Mouse (Mus musculus) midbrain, postnatal 0 days (tissue): Measurements from ENCODE around the gene Shb. TPM values are rescaled to one million over a fixed set of nuclear protein-coding genes. Genes with fewer than 3 reads are reported as not detected.
A peak's percentile ranks its signal among the peaks of the same experiment; 100 is the strongest.

Source experiments
- ATAC-seq: fragments of 200-750 bp; cut with Nextera tagmentation; 2 replicates; pipeline ENCODE4 v1.8.0; 2017; ENCODE audit warnings: moderate number of reproducible peaks, mild to moderate bottlenecking, moderate TSS enrichment, moderate library complexity; ENCODE audit not compliant: low FRiP score
- DNase-seq: peaks from one replicate; pipeline ENCODE4 v3.0.0-alpha.2; 2015; ENCODE audit warnings: low spot score
- H3K27ac ChIP-seq: fragments of 300-500 bp; sonication (generic); 2 replicates; pipeline ENCODE4 v1.5.1; 2014; ENCODE audit warnings: low read depth, mild to moderate bottlenecking, low read length, mixed read lengths
- H3K27me3 ChIP-seq: fragments of 300-500 bp; sonication (generic); 2 replicates; pipeline ENCODE4 v1.6.1; 2014; ENCODE audit warnings: low read length, control low read depth, mixed read lengths; ENCODE audit not compliant: insufficient read depth
- H3K36me3 ChIP-seq: fragments of 300-500 bp; sonication (generic); 2 replicates; pipeline ENCODE4 v1.6.1; 2014; ENCODE audit warnings: low read length, control low read depth, mixed read lengths; ENCODE audit not compliant: insufficient read depth
- H3K4me1 ChIP-seq: fragments of 300-500 bp; sonication (generic); 2 replicates; pipeline ENCODE4 v1.6.1; 2014; ENCODE audit warnings: mild to moderate bottlenecking, control low read depth, antibody characterized with exemption, low read length, mixed read lengths; ENCODE audit not compliant: insufficient read depth
- H3K4me2 ChIP-seq: fragments of 300-500 bp; sonication (generic); 2 replicates; pipeline ENCODE4 v1.6.1; 2014; ENCODE audit warnings: low read depth, mild to moderate bottlenecking, low read length, mixed read lengths; ENCODE audit not compliant: poor library complexity, severe bottlenecking
- H3K4me3 ChIP-seq: fragments of 300-500 bp; sonication (generic); 2 replicates; pipeline ENCODE4 v1.5.1; 2014; ENCODE audit warnings: low read depth, mild to moderate bottlenecking, low read length, moderate library complexity
- H3K9ac ChIP-seq: fragments of 300-500 bp; sonication (generic); replicated peaks from 2 replicates; pipeline ENCODE4 v1.6.1; 2014; ENCODE audit warnings: mild to moderate bottlenecking, low read length, moderate library complexity, mixed read lengths; ENCODE audit not compliant: poor library complexity, severe bottlenecking
- H3K9me3 ChIP-seq: fragments of 300-500 bp; sonication (generic); 2 replicates; pipeline ENCODE4 v1.6.1; 2016; ENCODE audit warnings: low read length, control low read depth
- CTCF ChIP-seq: IDR thresholded peaks from 2 replicates; pipeline ENCODE4 v1.5.1; 2016; ENCODE audit warnings: antibody characterized with exemption, mild to moderate bottlenecking
- WGBS: fragments of 180-500 bp; shearing (Covaris S2); extraction: QIAGEN DNeasy Blood & Tissue Kit; methylation state at CpG from one replicate; pipeline ENCODE4 v1.1.7; 2014; 5-methylcytosine and 5-hydroxymethylcytosine counted together
- polyA plus RNA-seq: library from polyadenylated mRNA; unstranded; fragments of >200 nt; fragmentation: Nextera tagmentation; extraction: Ambion mirVana; gene quantifications from 2 replicates; pipeline ENCODE4 v1.2.1, GENCODE M21; 2015
- total RNA-seq: library from RNA; depleted of rRNA; stranded (reverse); fragments of >200 nt; gene quantifications from 2 replicates; pipeline ENCODE4 v1.2.3, GENCODE M21; 2014

Gene Shb
- total and polyA plus RNA-seq, 2 experiments from 2014 or later = 5.8 to 21.9 TPM

DNA sequence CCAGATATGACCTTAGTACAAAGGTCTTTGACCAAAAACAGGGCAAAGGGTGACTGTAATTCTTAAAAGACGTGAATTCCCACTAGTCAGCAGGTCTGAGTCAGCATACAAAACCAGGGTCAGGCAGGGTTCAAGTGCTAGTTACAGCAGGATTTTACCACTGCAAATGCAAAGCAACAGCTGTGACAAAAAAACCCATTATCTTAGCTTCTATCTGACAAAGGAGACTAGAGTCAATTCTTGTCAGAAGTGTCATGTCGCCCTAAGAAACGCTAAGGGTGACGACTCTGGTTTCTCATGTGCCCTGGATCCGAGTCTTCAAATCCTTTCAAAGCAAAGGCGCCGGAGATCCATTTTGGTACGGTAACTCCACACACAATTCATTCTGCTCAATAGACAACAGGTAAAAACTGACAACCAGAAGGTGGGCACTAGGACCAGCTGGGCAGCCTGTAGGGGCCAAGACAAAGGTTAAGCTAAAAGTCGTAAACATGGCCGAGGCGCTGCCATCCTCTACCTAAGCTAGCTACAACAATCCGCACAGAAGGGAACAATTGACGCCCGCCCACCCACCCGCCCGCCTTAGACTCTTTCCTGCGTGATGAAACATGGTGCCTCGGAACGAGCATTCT is 124.5 kb downstream of the Shb start:
- DNase-seq (peak; percentile 57), ATAC-seq (peak; percentile 19; the same call in 1 of the 2 replicates)
- Histone ChIP-seq H3K4me3 (peak overlapping the region; percentile 98), H3K27ac (peak overlapping the region; percentile 93), H3K4me2 (peak overlapping the region; percentile 67), H3K9me3 (no peaks in the 10 kb centered on the region), H3K9ac (peak overlapping the region; percentile 98), H3K27me3 (no peaks in the 10 kb centered on the region), H3K4me1 (peaks cover 14% of the 10 kb centered on the region; the same call in 1 of the 2 replicates), H3K36me3 (peaks cover 9% of the 10 kb centered on the region)
- no peak for TF ChIP-seq CTCF
- under 1% methylated on average over 19 of the region's 19 CpGs for WGBS

DNA sequence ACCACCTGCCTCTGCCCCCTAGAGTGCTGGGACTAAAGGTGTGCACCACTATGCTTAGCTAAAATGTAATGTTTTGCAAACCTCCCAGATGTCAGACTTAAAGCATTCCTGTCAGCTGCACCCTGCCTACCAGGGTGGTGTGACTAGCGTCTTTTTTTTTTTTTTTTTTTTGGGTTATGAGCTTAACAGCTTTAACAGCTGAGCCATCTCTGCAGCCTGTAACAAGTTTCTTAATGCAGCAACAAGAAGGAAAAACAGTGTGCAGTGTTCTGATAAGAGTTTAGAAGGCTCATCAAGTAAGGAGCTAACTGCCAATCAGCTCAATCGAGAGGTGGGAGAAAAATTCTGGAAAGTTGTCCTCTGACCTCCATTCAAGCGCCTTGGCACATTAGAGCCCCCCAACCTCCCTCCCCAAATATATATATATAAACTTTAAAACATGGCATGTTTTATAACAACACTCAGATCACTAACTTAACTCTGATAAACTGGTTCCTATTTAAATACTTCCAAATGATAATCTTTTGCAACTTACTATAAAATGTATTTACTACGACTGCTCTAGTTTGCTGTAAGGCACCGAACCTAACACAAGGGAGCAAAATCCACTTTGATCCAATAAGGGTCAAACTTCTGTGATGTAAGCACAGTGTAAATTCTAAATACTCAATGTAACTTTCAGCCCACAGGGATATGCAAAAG is 125.1 kb downstream of the Shb start:
- ATAC-seq = no peak
- no peak overlapping the region for H3K27ac ChIP-seq
- DNase-seq = no peak
- no peaks in the 10 kb centered on the region for H3K27me3 ChIP-seq
- peak overlapping the region; percentile 98 for H3K4me3 ChIP-seq
- peak overlapping the region; percentile 67 for H3K4me2 ChIP-seq
- H3K9me3 ChIP-seq = no peaks in the 10 kb centered on the region
- TF ChIP-seq CTCF = no peak
- H3K9ac ChIP-seq = peak overlapping the region; percentile 98
- H3K4me1 ChIP-seq = peaks cover 14% of the 10 kb centered on the region; the same call in 1 of the 2 replicates
- WGBS = 51% methylated on average over 5 of the region's 5 CpGs
- peaks cover 9% of the 10 kb centered on the region for H3K36me3 ChIP-seq

DNA sequence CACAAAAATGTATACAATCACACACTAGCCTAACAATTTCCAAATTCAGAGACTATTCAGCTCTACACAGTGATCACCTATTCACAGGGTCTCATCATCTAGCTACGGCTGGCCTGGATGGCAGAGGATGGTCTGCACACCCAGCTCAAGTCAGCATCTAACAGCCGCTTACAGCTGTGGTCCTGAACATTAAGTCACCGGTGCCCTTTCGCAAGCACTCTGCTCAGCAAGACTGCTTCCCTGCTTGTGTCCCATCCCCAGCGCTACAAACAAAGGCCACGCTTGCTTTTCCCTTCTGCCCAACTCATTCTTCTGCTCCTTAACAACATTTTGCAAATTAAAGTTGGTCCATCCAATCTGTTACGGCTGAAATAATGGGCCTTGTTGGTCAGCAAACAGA is 125.9 kb downstream of the Shb start:
- Histone ChIP-seq H3K9me3 (no peaks in the 10 kb centered on the region), H3K4me2 (peak overlapping the region; percentile 30), H3K36me3 (peaks cover 11% of the 10 kb centered on the region), H3K4me3 (no peak overlapping the region), H3K27me3 (no peaks in the 10 kb centered on the region), H3K4me1 (peaks cover 14% of the 10 kb centered on the region; the same call in 1 of the 2 replicates), H3K9ac (no peak overlapping the region), H3K27ac (no peak overlapping the region)
- 77% methylated on average over 7 of the region's 7 CpGs for WGBS
- DNase-seq (no peak), ATAC-seq (no peak)
- no peak for TF ChIP-seq CTCF

GRCm38 (mm10) chr4:45405315-45405714 is 127.0 kb downstream of the Shb start:
- H3K4me2 ChIP-seq = no peak overlapping the region
- 79% methylated on average over 7 of the region's 7 CpGs for WGBS
- peaks cover 14% of the 10 kb centered on the region; the same call in 1 of the 2 replicates for H3K4me1 ChIP-seq
- H3K36me3 ChIP-seq = peaks cover 11% of the 10 kb centered on the region
- H3K27me3 ChIP-seq = no peaks in the 10 kb centered on the region
- H3K4me3 ChIP-seq = no peak overlapping the region
- ATAC-seq (no peak), DNase-seq (no peak)
- no peak overlapping the region for H3K9ac ChIP-seq
- no peaks in the 10 kb centered on the region for H3K9me3 ChIP-seq
- no peak for TF ChIP-seq CTCF
- no peak overlapping the region for H3K27ac ChIP-seq

DNA sequence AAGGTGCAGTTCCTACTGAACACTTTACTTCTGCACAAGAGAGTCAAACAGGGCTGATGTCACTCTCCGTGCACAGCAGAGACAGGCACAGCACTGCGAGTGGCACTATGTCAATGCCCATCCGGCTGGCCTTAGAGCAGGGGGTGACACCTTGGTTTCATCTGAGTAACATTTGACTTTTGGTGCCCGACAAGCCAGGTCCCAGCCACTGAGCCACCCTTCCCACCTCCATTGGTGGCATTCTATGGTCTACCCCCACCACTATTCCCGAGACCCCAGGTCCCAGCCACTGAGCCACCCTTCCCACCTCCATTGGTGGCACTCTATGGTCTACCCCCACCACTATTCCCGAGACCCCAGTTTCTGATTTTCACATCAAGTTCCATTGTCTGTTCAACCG is 128.2 kb downstream of the Shb start:
- H3K4me1 ChIP-seq = peaks cover 14% of the 10 kb centered on the region; the same call in 1 of the 2 replicates
- no peak overlapping the region for H3K9ac ChIP-seq
- no peak for DNase-seq
- no peak overlapping the region for H3K4me2 ChIP-seq
- no peaks in the 10 kb centered on the region for H3K9me3 ChIP-seq
- no peak overlapping the region for H3K27ac ChIP-seq
- ATAC-seq = no peak
- H3K4me3 ChIP-seq = no peak overlapping the region
- peaks cover 21% of the 10 kb centered on the region for H3K36me3 ChIP-seq
- no peak for TF ChIP-seq CTCF
- 97% methylated on average over 7 of the region's 7 CpGs for WGBS
- H3K27me3 ChIP-seq = no peaks in the 10 kb centered on the region

DNA sequence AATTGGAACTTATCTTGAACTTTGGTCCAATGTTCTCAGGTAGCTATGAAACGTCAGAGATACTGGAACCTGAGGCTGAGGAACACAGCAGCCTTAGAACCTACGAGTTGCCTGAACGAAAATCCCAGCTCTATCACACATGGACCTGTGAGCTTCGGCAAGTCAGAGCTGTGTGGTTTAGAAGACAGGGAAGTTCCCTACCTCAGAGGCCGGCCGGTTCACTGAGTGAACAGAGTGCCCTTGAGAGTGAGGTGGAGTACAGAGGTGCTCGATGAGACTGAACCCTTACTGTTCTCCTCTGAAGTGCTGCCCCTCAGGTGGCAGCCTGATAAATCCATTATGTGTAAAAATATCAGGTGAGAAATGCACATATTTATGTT is 128.8 kb downstream of the Shb start:
- no peak for TF ChIP-seq CTCF
- Histone ChIP-seq H3K9ac (no peak overlapping the region), H3K9me3 (no peaks in the 10 kb centered on the region), H3K27me3 (no peaks in the 10 kb centered on the region), H3K36me3 (peaks cover 26% of the 10 kb centered on the region), H3K27ac (no peak overlapping the region), H3K4me2 (no peak overlapping the region), H3K4me1 (peaks cover 14% of the 10 kb centered on the region; the same call in 1 of the 2 replicates), H3K4me3 (no peak overlapping the region)
- ATAC-seq = no peak
- no peak for DNase-seq
- WGBS = 95% methylated on average over 7 of the region's 7 CpGs
